Mouse (Mus musculus) T-helper 17 cell (primary cell): ENCODE measurements at regions not wholly inside any gene's neighbourhood (a gene's known extent, or its start where the extent isn't known, plus 50 kb on each side); places are given as distances from the start of the nearest gene placed in this dataset.

Experiments
- in situ Hi-C, 2 experiments: fragments of 300-600 bp; cut with MboI, MseI; formaldehyde crosslinking; loops; 1 replicate in 1 of 2; 2 replicates in 1 of 2; pipeline ENCODE4 v1.15.1; 2025; ENCODE audit warnings: high pct_unique_total_duplicates in 2 of 2

- in situ Hi-C loops = no loop called here
Measured at GRCm38 (mm10) chr7:117882803-117883202, 233.2 kb downstream of the Rps15a start.

GRCm38 (mm10) chr7:117878903-117879302 is 237.1 kb downstream of the Rps15a start:
- in situ Hi-C loops = loop anchor here in 1 of 2 experiments (10.0 kb wide), 1 partner anchor 634 kb away; no protein-coding TSS in a partner anchor

DNA sequence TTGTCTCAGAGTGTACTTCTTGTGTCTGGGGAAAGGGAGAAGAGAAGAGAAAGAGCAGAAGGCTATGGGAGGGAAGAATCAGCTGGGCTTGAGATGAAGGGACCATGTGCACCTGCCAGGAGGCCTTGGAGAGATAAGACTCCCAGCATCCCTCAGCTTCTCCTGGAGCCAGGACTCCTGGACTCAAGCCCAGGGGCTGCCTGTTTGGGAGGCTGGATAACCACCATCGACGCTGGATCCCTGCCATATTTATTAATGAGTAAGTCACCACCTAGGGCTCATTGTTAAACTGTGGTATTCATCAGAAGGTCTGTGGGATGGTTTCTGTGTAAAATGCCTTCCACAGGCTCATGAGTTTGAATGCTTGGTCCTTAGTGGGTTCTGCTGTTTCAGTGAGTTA is 240.7 kb downstream of the Rps15a start:
- in situ Hi-C loops = loop anchor here in 1 of 2 experiments (10.0 kb wide), 1 partner anchor 630 kb away; no protein-coding TSS in a partner anchor

- in situ Hi-C loops = no loop called here
Measured at GRCm38 (mm10) chr7:117859419-117859818, 256.6 kb downstream of the Rps15a start.

- in situ Hi-C loops = no loop called here
Measured at GRCm38 (mm10) chr7:117855955-117856354, 260.0 kb downstream of the Rps15a start.

DNA sequence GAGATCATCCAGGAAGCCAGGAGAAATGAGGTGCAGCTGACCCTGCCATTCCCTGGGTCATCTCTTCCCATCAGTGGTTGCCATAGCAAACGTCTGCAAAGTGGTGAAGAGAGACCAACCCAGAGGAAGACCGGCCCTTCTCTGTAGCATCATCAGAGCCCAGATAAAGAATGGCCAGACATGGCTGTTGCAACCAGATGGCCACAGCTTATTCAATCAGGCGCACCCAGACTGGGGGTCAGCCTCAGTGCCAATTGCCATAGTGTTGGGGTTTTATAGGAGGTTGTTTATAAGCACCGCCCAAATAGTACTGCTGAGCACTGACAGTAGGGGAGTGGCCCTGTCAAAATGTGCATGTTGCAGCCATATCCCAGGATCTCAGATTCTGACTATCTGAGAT is 262.3 kb downstream of the Rps15a start:
- in situ Hi-C loops = no loop called here

DNA sequence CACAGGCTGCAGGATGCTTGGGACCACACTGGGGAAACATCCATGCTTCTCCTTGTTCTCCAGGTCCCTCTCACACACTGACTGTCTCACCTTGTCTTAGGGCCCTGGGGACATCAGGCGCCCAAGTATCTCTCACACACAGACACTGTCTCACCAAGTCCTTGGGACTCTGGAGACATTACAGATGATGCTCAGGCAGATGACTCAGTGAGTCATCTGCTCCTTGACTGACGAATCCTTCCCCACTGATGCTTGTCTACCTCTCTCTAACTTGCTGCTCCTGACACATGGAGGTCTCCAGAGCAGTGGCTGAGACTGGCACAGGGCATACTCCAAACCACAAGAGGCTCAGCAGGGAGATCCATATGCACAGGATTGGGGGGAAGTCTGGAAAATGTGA is 263.1 kb downstream of the Rps15a start:
- in situ Hi-C loops = no loop called here

DNA sequence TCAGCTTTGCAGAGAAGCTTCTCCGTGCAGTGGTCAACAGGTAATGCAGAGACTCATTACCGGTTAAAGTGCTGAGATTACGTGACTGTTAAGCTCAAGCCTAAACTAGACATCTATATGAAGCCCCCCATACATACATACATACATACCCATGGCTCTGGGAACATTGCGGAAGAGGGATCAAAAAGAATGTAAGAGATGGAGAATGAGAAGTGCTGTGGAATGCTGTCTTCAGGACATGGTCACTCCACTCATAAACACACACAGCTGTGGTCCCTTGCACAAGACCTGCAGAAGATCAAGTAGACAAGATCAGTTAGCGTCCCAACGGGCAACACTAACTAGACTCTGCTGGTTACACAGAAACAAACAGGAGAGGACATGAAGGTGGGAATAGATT is 265.2 kb downstream of the Rps15a start:
- in situ Hi-C loops = no loop called here

GRCm38 (mm10) chr7:117846041-117846440 is 269.9 kb downstream of the Rps15a start:
- in situ Hi-C loops = no loop called here

GRCm38 (mm10) chr7:117842780-117843179 is 273.2 kb downstream of the Rps15a start:
- in situ Hi-C loops = no loop called here

DNA sequence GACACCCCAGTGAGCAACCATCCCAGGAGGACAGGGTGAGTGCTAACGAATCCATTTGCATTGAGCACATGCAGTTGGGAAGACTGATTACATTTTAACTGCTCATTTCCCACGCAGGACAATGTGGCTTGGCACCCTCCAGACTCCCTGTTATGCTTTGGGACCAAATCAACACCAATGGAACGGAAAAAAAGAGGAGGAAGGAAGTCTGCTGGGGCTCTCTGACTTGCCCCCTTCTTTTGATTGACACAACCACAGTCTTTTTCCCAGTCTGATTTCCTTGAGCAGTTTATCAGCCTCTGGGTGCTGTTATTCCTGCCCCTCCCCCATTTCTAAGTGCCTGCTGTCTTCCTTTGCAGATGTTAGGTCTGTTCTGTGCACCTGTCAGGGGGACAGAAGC is 321.0 kb downstream of the Rps15a start:
- in situ Hi-C loops = no loop called here

DNA sequence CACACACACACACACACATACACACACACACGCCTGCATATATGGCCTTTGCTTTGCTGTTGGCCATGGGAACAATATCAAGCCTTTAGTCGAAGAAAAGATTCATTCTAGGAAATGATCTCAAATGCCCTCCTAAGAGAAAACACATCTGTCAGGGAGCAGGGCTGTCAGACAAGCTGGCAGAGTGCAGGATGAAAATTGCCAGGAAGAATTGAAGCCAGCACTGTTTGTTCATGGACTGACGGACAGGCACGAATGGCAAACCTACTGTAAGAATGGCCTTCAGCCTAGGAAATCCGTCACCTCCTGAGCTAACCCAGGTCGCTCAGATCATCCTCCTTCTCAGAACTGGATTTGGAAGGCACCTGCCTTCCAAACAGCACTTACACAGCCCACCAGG is 322.0 kb downstream of the Rps15a start:
- in situ Hi-C loops = no loop called here

- in situ Hi-C loops = no loop called here
Measured at GRCm38 (mm10) chr7:117792456-117792855, 323.5 kb downstream of the Rps15a start.

DNA sequence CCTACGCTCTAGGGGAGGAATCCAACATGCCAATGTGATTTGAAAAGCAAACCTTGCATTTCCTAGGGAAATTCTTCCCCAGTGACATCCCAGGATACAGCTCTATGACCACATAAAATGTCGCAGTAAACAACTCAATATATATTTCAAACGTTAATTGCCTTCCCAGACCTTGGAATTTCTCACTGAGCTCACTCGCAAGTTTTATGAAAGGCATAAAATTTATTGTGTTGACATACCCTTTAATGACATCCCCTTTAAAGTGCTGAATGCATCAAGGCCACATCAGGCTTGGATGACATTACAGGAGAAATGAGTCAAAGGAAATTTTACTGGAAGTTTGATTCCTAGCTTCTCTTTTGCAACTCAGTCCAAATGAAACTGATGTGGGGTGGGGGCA is 337.0 kb downstream of the Rps15a start:
- in situ Hi-C loops = no loop called here

- in situ Hi-C loops = no loop called here
Measured at GRCm38 (mm10) chr7:117777921-117778320, 338.1 kb downstream of the Rps15a start.

DNA sequence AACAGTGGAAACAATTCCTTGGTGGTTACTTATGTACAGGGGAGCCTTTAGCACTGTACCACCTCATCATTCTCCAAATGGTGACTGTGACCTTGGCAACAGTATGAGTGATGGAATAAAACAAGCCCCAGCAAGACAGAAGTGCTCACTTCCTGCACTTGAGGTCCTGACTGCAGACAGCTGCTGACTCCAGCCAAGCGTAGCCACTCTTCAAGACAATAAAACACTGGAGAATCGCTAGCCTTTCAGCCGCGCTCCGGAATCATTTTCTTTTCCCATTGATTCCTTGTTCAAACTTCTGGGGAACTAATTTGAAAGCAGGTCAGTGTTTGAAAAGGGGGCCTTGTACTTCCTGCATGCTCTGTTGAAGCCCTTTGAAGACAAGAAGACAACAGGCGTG is 344.2 kb downstream of the Rps15a start:
- in situ Hi-C loops = no loop called here

GRCm38 (mm10) chr7:117759506-117759905 is 356.5 kb downstream of the Rps15a start:
- in situ Hi-C loops = no loop called here

DNA sequence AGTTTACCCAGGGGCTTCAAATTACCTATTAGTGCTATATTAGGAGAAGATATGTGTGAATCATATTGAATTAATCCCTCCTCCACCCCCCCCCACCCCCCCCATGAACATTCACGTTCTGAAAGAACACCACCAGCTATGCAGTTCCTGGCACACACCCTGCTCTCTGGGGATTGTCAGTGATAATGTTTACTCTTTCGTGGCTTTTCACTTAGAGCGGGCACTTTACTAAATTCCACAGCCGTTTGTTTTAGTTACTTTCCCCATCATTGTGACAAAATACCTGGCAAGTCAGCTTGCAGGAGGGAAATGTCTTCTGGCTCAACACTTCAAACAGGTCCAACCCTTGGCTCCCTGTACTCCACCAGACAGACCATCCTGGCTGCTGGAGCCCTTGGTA is 359.0 kb downstream of the Rps15a start:
- in situ Hi-C loops = no loop called here

DNA sequence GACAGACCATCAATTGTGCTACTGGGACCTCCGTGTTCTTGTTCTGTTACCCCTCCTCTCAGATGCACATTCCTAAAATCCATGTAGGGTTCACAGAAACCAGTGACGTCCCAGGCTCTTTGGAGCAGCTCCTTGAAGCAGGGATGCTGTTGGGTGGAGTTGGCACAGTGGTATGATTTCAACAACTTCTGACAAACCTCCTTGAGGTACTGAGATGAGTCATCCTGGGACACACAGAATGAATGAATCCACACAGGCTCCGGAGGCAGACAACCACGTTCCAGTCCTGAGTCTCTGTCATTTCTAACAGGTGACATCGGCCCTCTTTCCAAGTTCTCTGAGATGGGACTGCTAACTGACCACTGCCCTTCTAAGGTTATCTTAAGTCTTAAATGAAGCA is 360.2 kb downstream of the Rps15a start:
- in situ Hi-C loops = no loop called here

GRCm38 (mm10) chr7:117753296-117753695 is 362.7 kb downstream of the Rps15a start:
- in situ Hi-C loops = no loop called here

DNA sequence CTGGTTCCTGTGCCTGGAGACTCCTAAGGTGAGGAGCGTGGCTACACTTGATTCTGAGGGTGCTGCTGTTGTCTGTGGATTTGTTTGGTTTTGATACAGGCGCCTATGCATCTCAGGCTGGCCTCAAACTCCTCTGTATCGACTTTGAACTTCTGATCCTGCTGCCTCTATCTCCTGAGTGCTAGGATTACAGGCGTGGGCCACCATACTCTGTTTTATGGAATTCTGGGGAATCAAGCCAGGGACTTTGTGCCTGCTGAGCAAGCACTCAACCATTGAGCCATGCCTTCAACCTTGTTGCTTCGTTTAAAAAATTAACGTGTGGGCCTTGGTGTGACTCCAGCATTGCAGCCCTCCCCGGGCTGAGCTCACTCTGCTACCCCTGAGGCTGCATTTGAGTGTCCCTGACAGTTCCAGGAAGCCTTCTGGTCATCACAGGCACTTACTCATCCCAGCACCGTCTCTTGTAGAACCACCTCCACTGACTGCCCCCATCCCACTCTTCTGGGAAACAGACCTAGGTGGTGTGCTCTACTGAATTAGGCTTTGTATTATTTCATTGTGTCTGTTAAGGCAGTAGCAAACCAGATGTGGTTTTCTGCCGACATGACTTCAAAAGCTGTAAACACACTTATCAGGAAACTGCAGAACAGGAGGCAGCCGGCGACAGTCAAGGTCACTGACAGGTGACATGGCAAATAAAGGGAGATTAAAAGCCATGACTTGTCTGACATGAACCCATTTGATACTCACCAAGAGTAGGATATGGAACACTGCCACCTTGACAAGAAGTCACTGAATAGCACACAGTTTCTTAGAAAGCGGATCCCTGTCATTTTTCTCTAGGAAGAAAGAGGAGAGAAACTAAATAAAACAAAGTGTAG is 363.4 kb downstream of the Rps15a start:
- in situ Hi-C loops = no loop called here

DNA sequence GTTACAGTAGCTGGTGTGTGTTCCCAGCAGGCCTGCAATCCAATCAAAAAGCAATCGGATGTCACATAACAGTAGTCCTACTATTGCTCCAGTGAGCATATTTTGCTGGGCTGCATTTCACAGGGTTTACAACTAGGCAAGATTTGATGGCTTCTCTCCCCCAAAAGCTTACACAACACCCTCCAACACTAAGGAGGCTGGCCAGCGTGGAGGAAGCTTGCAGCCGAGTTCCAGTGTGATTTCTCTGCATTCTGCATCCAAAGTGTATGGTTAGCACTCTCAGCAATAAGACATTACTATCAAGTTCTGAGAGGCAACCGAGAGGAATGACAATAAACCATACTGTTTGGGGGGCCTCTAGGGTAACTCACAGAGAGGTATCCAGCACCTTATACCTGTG is 367.2 kb downstream of the Xylt1 start:
- in situ Hi-C loops = loop anchor here in 1 of 2 experiments (10.0 kb wide), 1 partner anchor 1573 kb away; no protein-coding TSS in a partner anchor

DNA sequence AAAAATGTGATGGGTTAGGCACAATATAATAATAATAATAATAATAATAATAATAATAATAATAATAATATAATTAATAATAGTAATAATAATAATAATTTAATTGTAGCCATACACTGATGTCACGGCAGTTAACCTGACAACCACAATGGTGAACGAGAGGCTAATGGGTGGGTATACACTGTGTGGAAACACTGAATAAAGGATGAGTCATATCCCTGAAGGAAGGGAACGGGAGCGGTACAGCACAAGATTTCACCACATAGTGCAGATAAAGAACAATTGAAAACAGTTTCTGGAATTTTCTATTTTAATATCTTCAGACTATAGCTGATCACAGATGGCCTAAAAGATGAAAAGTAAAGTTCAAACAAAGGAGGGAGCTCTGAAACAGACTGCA is 365.6 kb downstream of the Xylt1 start:
- in situ Hi-C loops = loop anchor here in 1 of 2 experiments (10.0 kb wide), 1 partner anchor 1572 kb away; no protein-coding TSS in a partner anchor
